Comparison of ENCODE assay signal across 9 mouse cellular contexts in genomic region chr13:117602181-117602580, GRCm38 (mm10). TPM values are rescaled to one million over a fixed set of nuclear protein-coding genes. Genes with fewer than 3 reads are reported as not detected.
DNase-seq lines count a peak whose midpoint lies in the region; ATAC-seq and TF ChIP-seq lines count a peak whose summit lies in the region.
"Had no signal": no experiment of that assay in that cellular context is flagged by ENCODE, and none has a peak within 500 bp of the region (broad histone marks: within the 10 kb centered on the region; RNA-seq: fewer than 3 reads in every experiment).

TSS of gene Hcn1 (plus strand) at chr13:117602320.

- peak; percentile 63 to 87 for DNase-seq in adrenal gland, adult (ENCODE audit: inconsistent age in 2 of 2, low spot score in 1 of 2)
- peak; percentile 54 for DNase-seq in gastrocnemius, adult 2 months
- DNase-seq in left cerebral cortex, postnatal 10 days (ENCODE audit: extremely low spot score in 1 of 2, low spot score in 2 of 2) = peak; percentile 71 to 81
- DNase-seq in right cerebral cortex, postnatal 14 days = peak; percentile 82
- peak; percentile 46 to 69 for DNase-seq in urinary bladder, postnatal 4 days (ENCODE audit: low spot score in 2 of 2)

- H3K27me3 ChIP-seq in megakaryocyte, embryonic 14.5 days (replicated peaks) = peaks cover 30% of the 10 kb centered on the region

- H3K4me3 ChIP-seq in gastrocnemius, adult 2 months = peak within 1 kb of the TSS; percentile 63
- H3K4me3 ChIP-seq in megakaryocyte, embryonic 14.5 days (replicated peaks) = peak within 1 kb of the TSS; percentile 85

- peaks cover 13% of the 10 kb centered on the region for H3K4me1 ChIP-seq in megakaryocyte, embryonic 14.5 days

- intact Hi-C loops in gastrocnemius, adult 2 months (cut with DNase I) = no loop called here
- intact Hi-C loops in left cerebral cortex, postnatal 10 days (cut with DNase I) = loop anchor here (2.0 to 10.0 kb wide), 3 partner anchors 267 to 747 kb away; no protein-coding TSS in a partner anchor

- H3K9me3 ChIP-seq in megakaryocyte, embryonic 14.5 days = no peaks in the 10 kb centered on the region

- H3K36me3 ChIP-seq in megakaryocyte, embryonic 14.5 days (replicated peaks; ENCODE audit: low read length) = no peaks in the 10 kb centered on the region

- TF ChIP-seq CTCF in gastrocnemius, adult 2 months (IDR thresholded peaks at IDR 0.05) = peak; percentile 64

- ATAC-seq in common myeloid progenitor, adult 5-6 weeks (replicated peaks; ENCODE audit: low read depth, poor library complexity, severe bottlenecking) = peak; percentile 94
- ATAC-seq in inflammation-experienced regulatory T-cells, adult 6 months = peak; percentile 61

- no peak within 1 kb of the TSS for H3K27ac ChIP-seq in gastrocnemius, adult 2 months
- H3K27ac ChIP-seq: macrophage had no signal

RNA-seq across cellular contexts. Expression of gene Hcn1, which starts in this region (rescaled TPM):
- total RNA-seq in common myeloid progenitor, adult 5-6 weeks (2017) = not detected in 2 replicates
- under 1 TPM in 1 of 2 experiments, not detected in 1; 0.03 TPM for total RNA-seq in gastrocnemius, adult 2 months (2021)
- under 1 TPM in 2 of 3 experiments, not detected in 1; 0.08 to 0.16 TPM for polyA plus RNA-seq in inflammation-experienced regulatory T-cells, adult 6 months (2017; shearing (Covaris generic))
- 10 to 100 TPM; 27.0 to 27.5 TPM for total RNA-seq in left cerebral cortex, postnatal 10 days (2021)
- polyA plus RNA-seq in megakaryocyte, embryonic 14.5 days (2012; ENCODE audit: insufficient read depth, low replicate concordance) = 0.11 TPM in 1 of 2 replicates, not detected in the other
- polyA plus RNA-seq: macrophage had no signal

Comparison
In these comparisons a context has a peak if more than half of its experiments do, and no peak if none do; other contexts are left out.
1. RNA of gene Hcn1 (total RNA-seq): 27.0 to 27.5 TPM in left cerebral cortex, postnatal 10 days; 0.03 TPM in gastrocnemius, adult 2 months and not detected in common myeloid progenitor, adult 5-6 weeks; every median in the first group is over 10 times any median in the second.
2. Peak in ATAC-seq in common myeloid progenitor, adult 5-6 weeks; RNA of the gene not detected or under 1 TPM.
3. Peak in DNase-seq and H3K4me3 ChIP-seq in gastrocnemius, adult 2 months; RNA of the gene not detected or under 1 TPM.
4. Peak in ATAC-seq in inflammation-experienced regulatory T-cells, adult 6 months; RNA of the gene not detected or under 1 TPM.
5. Peak in every context shown above with its lines, with median percentiles within 50 percentile points of each other: DNase-seq.